Mouse (Mus musculus): ENCODE measurements around the gene Fam8a1. TPM values are rescaled to one million over a fixed set of nuclear protein-coding genes. Genes with fewer than 3 reads are reported as not detected.
A peak's percentile ranks its signal among the peaks of the same experiment; 100 is the strongest.

The Fam8a1 gene
- polyA plus RNA-seq, 1 experiment from 2014 or later, result 7.8 TPM

DNA sequence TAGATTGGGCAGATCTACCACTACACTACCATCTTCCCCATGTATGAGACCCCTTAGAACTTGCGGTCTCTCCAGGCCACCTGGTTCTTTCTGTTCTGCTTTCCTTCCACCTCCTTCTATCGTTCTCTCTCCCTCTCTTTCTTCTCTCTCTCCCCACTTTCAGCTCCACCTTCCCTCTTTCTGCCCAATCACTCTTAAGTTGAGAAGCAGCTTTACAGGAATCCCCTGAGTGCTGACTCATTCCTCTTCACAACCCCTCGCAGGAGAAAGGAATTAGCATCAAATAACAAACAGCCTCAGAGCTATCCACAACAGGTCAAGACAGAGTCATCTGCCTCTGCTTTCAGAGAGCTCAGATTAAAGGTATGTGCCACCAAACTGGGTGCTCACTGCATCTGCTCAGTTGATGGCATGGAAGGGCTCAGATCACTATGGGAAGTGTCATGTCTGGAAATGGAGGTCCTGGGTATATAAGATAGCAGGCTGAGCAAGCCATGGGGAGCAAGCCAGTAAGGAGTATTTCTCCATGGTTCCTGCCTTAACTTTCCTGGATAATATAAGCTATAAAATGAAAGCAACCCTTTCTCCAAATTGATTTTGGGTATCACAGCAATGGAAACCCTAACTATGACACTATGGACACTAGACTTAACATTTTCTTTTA, 46.8 kb downstream of the Fam8a1 start:
- Histone ChIP-seq H3K4me2 (ENCODE audit: low read length) (no peak overlapping the region), H3K27me3 (replicated peaks; ENCODE audit: control insufficient read depth, insufficient read depth, low read length) (no peaks in the 10 kb centered on the region), H3K9me3 (ENCODE audit: control insufficient read depth, low read length) (no peaks in the 10 kb centered on the region), H3K9ac (ENCODE audit: low read length) (no peak overlapping the region), H3K36me3 (ENCODE audit: control insufficient read depth, insufficient read depth, low read length) (peaks cover 47% of the 10 kb centered on the region), H3K4me1 (replicated peaks; ENCODE audit: control insufficient read depth, insufficient read depth, low read length) (no peaks in the 10 kb centered on the region), H3K4me3 (ENCODE audit: low read depth, low read length) (no peak overlapping the region), H3K27ac (ENCODE audit: low read depth) (no peak overlapping the region)
- no peak for ATAC-seq (replicated peaks; ENCODE audit: low FRiP score, low TSS enrichment, low read depth)
- 77% methylated on average over 3 of the region's 3 CpGs for WGBS
- no peak for DNase-seq (ENCODE audit: low spot score)

DNA sequence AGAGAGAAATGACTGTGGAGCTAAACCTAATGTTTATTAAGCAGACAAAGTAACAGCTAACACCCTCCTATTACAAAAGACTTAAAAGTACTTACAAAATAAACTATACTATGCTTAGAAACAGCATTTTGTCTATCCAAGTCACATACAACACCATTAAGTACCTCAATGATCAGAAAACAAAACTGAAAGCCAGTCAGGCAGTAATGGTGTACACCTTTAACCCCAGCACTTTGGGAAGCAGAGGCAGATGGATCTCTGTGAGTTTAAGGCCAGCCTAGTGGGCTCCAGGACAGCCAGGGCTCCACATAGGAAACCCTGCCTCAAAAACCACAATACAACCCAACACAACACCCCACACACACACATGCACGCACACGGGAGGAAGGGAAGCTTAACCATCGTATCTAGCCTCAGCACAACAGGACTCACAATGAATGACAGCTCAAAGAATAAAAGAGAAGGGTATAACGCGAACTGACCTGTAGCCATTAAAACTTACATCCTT, 49.6 kb downstream of the Fam8a1 start:
- peaks cover 22% of the 10 kb centered on the region for H3K36me3 ChIP-seq (ENCODE audit: control insufficient read depth, insufficient read depth, low read length)
- H3K4me3 ChIP-seq (ENCODE audit: low read depth, low read length), result no peak overlapping the region
- no peak overlapping the region for H3K9ac ChIP-seq (ENCODE audit: low read length)
- ATAC-seq (replicated peaks; ENCODE audit: low FRiP score, low TSS enrichment, low read depth) (no peak), DNase-seq (ENCODE audit: low spot score) (no peak)
- no peaks in the 10 kb centered on the region for H3K27me3 ChIP-seq (replicated peaks; ENCODE audit: control insufficient read depth, insufficient read depth, low read length)
- no peak overlapping the region for H3K27ac ChIP-seq (ENCODE audit: low read depth)
- no peak overlapping the region for H3K4me2 ChIP-seq (ENCODE audit: low read length)
- no peaks in the 10 kb centered on the region for H3K9me3 ChIP-seq (ENCODE audit: control insufficient read depth, low read length)
- 83% methylated on average over 5 of the region's 5 CpGs for WGBS
- no peaks in the 10 kb centered on the region for H3K4me1 ChIP-seq (replicated peaks; ENCODE audit: control insufficient read depth, insufficient read depth, low read length)

DNA sequence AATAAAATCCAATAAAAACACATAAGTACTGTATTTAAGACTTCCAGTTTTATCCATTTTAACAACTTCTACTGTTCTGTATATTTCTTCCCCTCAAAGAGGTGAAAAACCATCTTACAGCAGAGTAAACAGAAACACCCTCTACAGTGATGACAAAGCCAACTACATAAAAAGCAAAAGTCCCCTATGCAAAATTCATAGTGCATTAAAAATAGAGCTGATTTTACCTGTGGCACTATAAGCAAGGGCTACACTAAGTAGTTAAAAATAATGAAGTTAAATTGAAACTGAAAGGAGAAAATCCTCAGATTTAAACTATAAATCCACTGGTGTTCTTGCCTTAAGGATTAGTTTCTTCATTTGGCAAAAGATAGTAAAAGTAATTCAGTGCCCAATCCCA, 51.7 kb downstream of the Fam8a1 start:
- Histone ChIP-seq H3K4me1 (replicated peaks; ENCODE audit: control insufficient read depth, insufficient read depth, low read length) (peaks cover 13% of the 10 kb centered on the region; the same call in 1 of the 2 replicates), H3K9ac (ENCODE audit: low read length) (no peak overlapping the region), H3K27ac (ENCODE audit: low read depth) (no peak overlapping the region), H3K27me3 (replicated peaks; ENCODE audit: control insufficient read depth, insufficient read depth, low read length) (no peaks in the 10 kb centered on the region), H3K4me2 (ENCODE audit: low read length) (no peak overlapping the region), H3K4me3 (ENCODE audit: low read depth, low read length) (no peak overlapping the region), H3K9me3 (ENCODE audit: control insufficient read depth, low read length) (no peaks in the 10 kb centered on the region), H3K36me3 (ENCODE audit: control insufficient read depth, insufficient read depth, low read length) (peaks cover 13% of the 10 kb centered on the region; the same call in 1 of the 2 replicates)
- DNase-seq (ENCODE audit: low spot score) (no peak), ATAC-seq (replicated peaks; ENCODE audit: low FRiP score, low TSS enrichment, low read depth) (no peak)

DNA sequence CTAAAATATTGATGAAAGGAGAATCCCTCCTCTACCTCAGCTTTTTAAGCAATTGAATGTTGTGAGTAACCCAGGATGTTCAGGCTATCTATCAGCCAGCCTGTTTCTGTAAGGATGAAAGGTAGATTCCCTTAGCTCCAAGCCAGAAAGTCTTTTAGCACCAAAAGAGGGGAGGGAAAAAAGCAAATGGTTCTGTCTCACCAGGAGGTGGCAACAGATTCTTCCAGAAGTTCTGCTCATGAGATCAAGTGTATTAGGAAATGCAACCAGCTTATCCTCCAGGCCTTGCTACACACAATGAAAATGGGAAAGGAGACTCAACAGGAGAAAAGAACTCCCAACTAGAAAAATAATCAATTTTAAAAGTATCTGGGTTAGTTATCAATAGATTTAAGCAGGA, 55.0 kb downstream of the Fam8a1 start:
- H3K4me1 ChIP-seq (replicated peaks; ENCODE audit: control insufficient read depth, insufficient read depth, low read length), result peaks cover 13% of the 10 kb centered on the region; the same call in 1 of the 2 replicates
- DNase-seq (ENCODE audit: low spot score), result no peak
- ATAC-seq (replicated peaks; ENCODE audit: low FRiP score, low TSS enrichment, low read depth), result no peak
- no peak overlapping the region for H3K4me2 ChIP-seq (ENCODE audit: low read length)
- no peak overlapping the region for H3K4me3 ChIP-seq (ENCODE audit: low read depth, low read length)
- H3K36me3 ChIP-seq (ENCODE audit: control insufficient read depth, insufficient read depth, low read length), result no peaks in the 10 kb centered on the region
- no peak overlapping the region for H3K27ac ChIP-seq (ENCODE audit: low read depth)
- H3K27me3 ChIP-seq (replicated peaks; ENCODE audit: control insufficient read depth, insufficient read depth, low read length), result no peaks in the 10 kb centered on the region
- no peaks in the 10 kb centered on the region for H3K9me3 ChIP-seq (ENCODE audit: control insufficient read depth, low read length)
- H3K9ac ChIP-seq (ENCODE audit: low read length), result no peak overlapping the region

DNA sequence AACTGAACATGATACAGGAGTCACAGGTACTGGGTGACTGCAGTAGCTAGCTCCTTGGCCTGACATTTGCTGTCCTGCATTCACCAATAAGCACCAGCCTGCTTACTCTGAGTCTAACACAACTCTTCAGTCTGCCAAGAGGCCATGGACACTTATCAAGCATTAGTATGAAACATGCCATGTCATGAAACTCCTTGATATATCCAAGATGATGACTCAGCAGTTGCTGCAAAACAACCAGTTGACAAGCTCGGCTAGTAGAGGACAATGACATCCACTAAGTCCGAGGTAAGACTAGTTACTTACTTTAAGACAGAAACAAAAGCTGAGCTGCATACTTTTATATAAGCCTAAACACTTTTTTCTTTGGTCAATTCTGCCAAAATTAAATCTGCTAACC, 55.9 kb downstream of the Fam8a1 start:
- 34% methylated on average over 2 of the region's 2 CpGs for WGBS
- Histone ChIP-seq H3K4me2 (ENCODE audit: low read length) (peak overlapping the region; percentile 81), H3K9me3 (ENCODE audit: control insufficient read depth, low read length) (no peaks in the 10 kb centered on the region), H3K9ac (ENCODE audit: low read length) (no peak overlapping the region), H3K4me1 (replicated peaks; ENCODE audit: control insufficient read depth, insufficient read depth, low read length) (peaks cover 13% of the 10 kb centered on the region; the same call in 1 of the 2 replicates), H3K36me3 (ENCODE audit: control insufficient read depth, insufficient read depth, low read length) (no peaks in the 10 kb centered on the region), H3K4me3 (ENCODE audit: low read depth, low read length) (peak overlapping the region; percentile 74), H3K27me3 (replicated peaks; ENCODE audit: control insufficient read depth, insufficient read depth, low read length) (no peaks in the 10 kb centered on the region), H3K27ac (ENCODE audit: low read depth) (no peak overlapping the region)
- ATAC-seq (replicated peaks; ENCODE audit: low FRiP score, low TSS enrichment, low read depth) (no peak), DNase-seq (ENCODE audit: low spot score) (no peak)

DNA sequence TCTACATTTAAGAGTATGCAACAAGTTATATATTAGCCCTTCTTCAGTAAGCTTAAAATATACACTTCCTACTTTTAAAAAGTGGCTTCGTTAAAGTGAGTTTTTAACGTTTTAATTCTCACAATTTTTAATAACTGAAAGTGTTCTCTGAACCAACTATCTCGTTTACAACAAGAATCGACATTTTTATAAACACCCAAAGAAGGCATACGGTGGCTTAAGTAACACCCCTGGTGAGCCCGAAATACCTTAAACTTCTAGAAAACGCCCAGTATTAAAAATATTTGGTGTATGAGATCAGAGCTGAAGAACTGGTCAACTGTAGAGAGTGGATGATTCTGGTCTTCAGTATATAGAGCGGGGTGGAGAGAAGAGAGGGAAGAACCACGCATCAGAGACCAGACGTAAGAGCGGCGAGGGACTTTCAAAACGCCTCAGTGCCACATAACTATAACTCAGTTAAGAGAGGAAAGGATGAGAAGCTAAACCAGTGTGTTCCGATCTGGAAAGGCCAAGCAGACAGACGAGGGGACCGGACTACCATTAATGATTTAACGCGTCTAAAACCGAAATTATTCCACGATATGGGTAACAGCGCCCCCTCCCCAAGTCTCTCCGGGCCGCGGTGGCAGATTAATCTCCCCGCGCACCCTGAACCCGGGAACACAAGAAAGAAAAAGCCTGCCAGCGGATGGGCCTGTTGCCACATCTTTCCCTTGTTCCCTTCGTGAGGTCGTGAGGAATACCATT, 57.1 kb downstream of the Fam8a1 start:
- peak; percentile 76 for DNase-seq (ENCODE audit: low spot score)
- no peak for ATAC-seq (replicated peaks; ENCODE audit: low FRiP score, low TSS enrichment, low read depth)
- Histone ChIP-seq H3K27me3 (replicated peaks; ENCODE audit: control insufficient read depth, insufficient read depth, low read length) (no peaks in the 10 kb centered on the region), H3K4me1 (replicated peaks; ENCODE audit: control insufficient read depth, insufficient read depth, low read length) (peaks cover 13% of the 10 kb centered on the region; the same call in 1 of the 2 replicates), H3K36me3 (ENCODE audit: control insufficient read depth, insufficient read depth, low read length) (no peaks in the 10 kb centered on the region), H3K9ac (ENCODE audit: low read length) (peak overlapping the region; percentile 93), H3K4me2 (ENCODE audit: low read length) (peak overlapping the region; percentile 81), H3K9me3 (ENCODE audit: control insufficient read depth, low read length) (no peaks in the 10 kb centered on the region), H3K4me3 (ENCODE audit: low read depth, low read length) (peak overlapping the region; percentile 74), H3K27ac (ENCODE audit: low read depth) (peak overlapping the region; percentile 98)
- WGBS, result under 1% methylated on average over 30 of the region's 30 CpGs

DNA sequence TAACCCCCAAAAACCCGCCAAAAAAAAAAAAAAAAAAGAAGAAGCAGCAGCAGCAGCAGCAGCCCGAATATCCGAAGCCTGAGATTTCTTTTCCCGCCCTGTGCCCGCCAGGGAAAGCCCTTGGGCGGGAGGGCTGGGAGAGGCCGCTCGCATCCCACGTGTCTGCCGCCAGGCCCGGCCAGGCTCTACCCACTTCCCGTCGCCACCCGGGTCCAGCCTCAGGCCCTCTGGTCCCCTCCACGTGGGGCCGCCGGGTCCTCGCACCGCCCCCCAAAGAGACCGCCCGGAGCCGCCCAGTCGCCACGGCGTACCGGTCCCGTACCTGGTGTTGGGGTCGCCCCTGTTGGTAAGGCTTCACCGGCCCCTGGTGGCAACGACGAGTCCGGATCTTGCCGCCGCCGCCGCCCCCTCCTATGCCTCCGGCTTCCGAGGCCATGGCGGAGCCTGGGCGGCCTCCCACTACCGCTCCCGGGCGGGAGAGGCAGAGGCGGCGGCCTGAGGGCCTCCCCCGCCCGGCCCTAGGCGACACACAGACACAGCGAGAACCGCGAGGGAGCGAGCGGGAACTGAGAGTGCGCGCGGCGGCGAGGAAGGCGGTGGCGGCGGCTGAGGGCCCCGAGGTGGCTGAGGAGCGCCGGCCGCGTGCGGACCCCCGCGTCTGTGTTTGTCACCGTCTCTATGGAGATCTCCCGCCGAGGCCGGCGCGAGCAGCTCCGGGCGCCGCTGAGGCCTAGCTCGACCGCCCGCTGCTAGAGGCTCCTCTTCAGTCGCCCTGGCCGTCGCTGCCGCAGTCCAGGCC, 57.9 kb downstream of the Fam8a1 start:
- ATAC-seq (replicated peaks; ENCODE audit: low FRiP score, low TSS enrichment, low read depth) (peak; percentile 89), DNase-seq (ENCODE audit: low spot score) (peak; percentile 86)
- Histone ChIP-seq H3K9ac (ENCODE audit: low read length) (peak overlapping the region; percentile 93), H3K27ac (ENCODE audit: low read depth) (peak overlapping the region; percentile 98), H3K4me3 (ENCODE audit: low read depth, low read length) (peak overlapping the region; percentile 74), H3K27me3 (replicated peaks; ENCODE audit: control insufficient read depth, insufficient read depth, low read length) (no peaks in the 10 kb centered on the region), H3K4me1 (replicated peaks; ENCODE audit: control insufficient read depth, insufficient read depth, low read length) (peaks cover 13% of the 10 kb centered on the region; the same call in 1 of the 2 replicates), H3K9me3 (ENCODE audit: control insufficient read depth, low read length) (no peaks in the 10 kb centered on the region), H3K4me2 (ENCODE audit: low read length) (peak overlapping the region; percentile 81), H3K36me3 (ENCODE audit: control insufficient read depth, insufficient read depth, low read length) (no peaks in the 10 kb centered on the region)
- WGBS, result under 1% methylated on average over 75 of the region's 85 CpGs
